ENCODE assay signal across 8 mouse cellular contexts in genomic region chr4:102656494-102657036, GRCm38 (mm10).
DNase-seq lines count a peak whose midpoint lies in the region; ATAC-seq lines count a peak whose summit lies in the region.

No protein-coding gene starts in this region.

- no peaks in the 10 kb centered on the region for H3K27me3 ChIP-seq in midbrain, embryonic 12.5 days

- no peaks in the 10 kb centered on the region for H3K36me3 ChIP-seq in midbrain, embryonic 12.5 days

- ATAC-seq in midbrain, embryonic 12.5 days (ENCODE audit: low FRiP score, low read depth), result peak; percentile 47; the same call in 1 of the 2 replicates

- H3K4me2 ChIP-seq in midbrain, embryonic 12.5 days (replicated peaks), result no peak overlapping the region

- H3K27ac ChIP-seq in midbrain, embryonic 12.5 days (replicated peaks), result no peak overlapping the region

- no peaks in the 10 kb centered on the region for H3K9me3 ChIP-seq in midbrain, embryonic 12.5 days

- DNase-seq in heart, adult 8-10 months (ENCODE audit: low spot score), result peak; percentile 50
- no peak for DNase-seq in heart, postnatal 25 days (ENCODE audit: low spot score)
- DNase-seq in T-cell, adult 2 months (ENCODE audit: low spot score), result peak; percentile 60
- DNase-seq in embryo, embryonic 10.5 days (ENCODE audit: low spot score), result peak; percentile 82
- DNase-seq in heart, postnatal 36 days, result peak; percentile 27 to 43
- peak; percentile 45 for DNase-seq in layer of hippocampus, adult 9-10 months (ENCODE audit: low spot score)
- peak; percentile 84 for DNase-seq in thymus, postnatal 0 days (ENCODE audit: low spot score)

- intact Hi-C loops in heart, postnatal 25 days (cut with DNase I), result loop anchor here (1.0 to 2.0 kb wide), 2 partner anchors 163 to 430 kb away; no protein-coding TSS in a partner anchor
- intact Hi-C loops in heart, postnatal 36 days (cut with DNase I), result loop anchor here (1.0 to 5.0 kb wide), 6 partner anchors 64 to 999 kb away; no protein-coding TSS in a partner anchor

- no peaks in the 10 kb centered on the region for H3K4me1 ChIP-seq in midbrain, embryonic 12.5 days

- no peak overlapping the region for H3K4me3 ChIP-seq in midbrain, embryonic 12.5 days

- no peak overlapping the region for H3K9ac ChIP-seq in midbrain, embryonic 12.5 days (replicated peaks)

- WGBS in midbrain, embryonic 12.5 days, result 19% methylated on average over 3 of the region's 3 CpGs
